Mouse (Mus musculus) cerebellum, adult 2 months (tissue): ENCODE results near the gene Cep68. TPM values are rescaled to one million over a fixed set of nuclear protein-coding genes. Genes with fewer than 3 reads are reported as not detected.

Experiments used
- DNase-seq, 2 experiments: peaks; one replicate each; pipeline ENCODE4 v3.0.0; 2021
- H3K27ac ChIP-seq: fragments of 200-500 bp; 2 replicates; pipeline ENCODE4 v1.5.1; 2012; ENCODE audit warnings: low read length, control low read depth, inconsistent platforms; ENCODE audit not compliant: insufficient read depth
- H3K27me3 ChIP-seq: fragments of 200-500 bp; 2 replicates; pipeline ENCODE4 v1.6.1; 2012; ENCODE audit warnings: inconsistent platforms, mild to moderate bottlenecking, low read length, moderate library complexity; ENCODE audit not compliant: control insufficient read depth, insufficient read depth
- H3K4me1 ChIP-seq: fragments of 200-500 bp; 2 replicates; pipeline ENCODE4 v1.6.1; 2011; ENCODE audit warnings: low read length; ENCODE audit not compliant: control insufficient read depth, insufficient read depth
- H3K4me3 ChIP-seq: fragments of 200-500 bp; replicated peaks from 2 replicates; pipeline ENCODE3; 2011; ENCODE audit warnings: mild to moderate bottlenecking, low read depth, low read length, control low read depth; ENCODE audit not compliant: insufficient read depth
- CTCF ChIP-seq: fragments of 200-500 bp; IDR thresholded peaks from 2 replicates; pipeline ENCODE4 v1.5.1; 2011; ENCODE audit warnings: low read depth, mild to moderate bottlenecking, control low read depth, low read length, moderate library complexity, borderline replicate concordance; ENCODE audit not compliant: insufficient read depth
- POLR2A ChIP-seq: fragments of 200-500 bp; IDR thresholded peaks from 2 replicates; pipeline ENCODE4 v1.6.1; 2011; ENCODE audit warnings: low read length, control low read depth, borderline replicate concordance; ENCODE audit not compliant: insufficient read depth
- WGBS: fragments of 180-500 bp; shearing (Covaris S2); methylation state at CpG from one replicate; pipeline ENCODE4 v1.1.7; 2018; 5-methylcytosine and 5-hydroxymethylcytosine counted together
- polyA plus RNA-seq: library from polyadenylated mRNA; depleted of rRNA; stranded (reverse); fragments of >200 nt; gene quantifications from 2 replicates; pipeline ENCODE4 v1.2.3, GENCODE M21; 2012

Cep68 gene
- polyA plus RNA-seq, 1 experiment = 12.9 TPM

DNA sequence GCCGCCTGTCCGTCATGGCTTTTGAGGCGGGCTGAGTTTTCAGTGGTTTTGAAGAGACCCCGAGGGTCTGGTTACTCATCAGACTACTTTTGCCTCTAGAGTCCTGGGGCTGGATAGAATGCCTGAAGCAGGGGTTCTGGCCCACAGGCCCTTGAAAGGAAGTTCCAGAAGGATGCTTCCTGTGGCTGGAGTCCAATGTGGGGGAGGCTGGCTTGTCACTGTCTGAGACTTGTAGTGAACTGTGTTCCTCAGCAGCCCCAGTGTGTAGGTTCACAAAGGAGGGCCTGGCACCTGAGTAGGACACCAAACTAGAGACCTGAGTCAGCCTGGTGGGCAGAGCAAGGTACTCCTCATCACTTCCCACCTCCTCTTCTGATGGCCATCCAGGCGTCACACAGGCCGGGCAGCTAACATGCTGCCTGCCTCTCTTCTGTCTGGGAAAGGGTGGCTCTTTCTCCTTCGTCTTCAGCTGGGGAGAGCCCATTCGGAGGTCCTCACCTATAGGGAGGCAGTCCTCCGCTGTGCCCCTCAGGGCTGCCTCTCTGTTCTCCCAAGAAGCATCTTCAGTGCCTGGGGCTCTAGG is 9.9 kb downstream of the Cep68 start:
- Histone ChIP-seq H3K27ac (no peak overlapping the region), H3K27me3 (no peaks in the 10 kb centered on the region), H3K4me3 (no peak overlapping the region), H3K4me1 (no peaks in the 10 kb centered on the region)
- TF ChIP-seq CTCF (no peak), POLR2A (no peak)
- no peak for DNase-seq
- 88% methylated on average over 9 of the region's 9 CpGs for WGBS

DNA sequence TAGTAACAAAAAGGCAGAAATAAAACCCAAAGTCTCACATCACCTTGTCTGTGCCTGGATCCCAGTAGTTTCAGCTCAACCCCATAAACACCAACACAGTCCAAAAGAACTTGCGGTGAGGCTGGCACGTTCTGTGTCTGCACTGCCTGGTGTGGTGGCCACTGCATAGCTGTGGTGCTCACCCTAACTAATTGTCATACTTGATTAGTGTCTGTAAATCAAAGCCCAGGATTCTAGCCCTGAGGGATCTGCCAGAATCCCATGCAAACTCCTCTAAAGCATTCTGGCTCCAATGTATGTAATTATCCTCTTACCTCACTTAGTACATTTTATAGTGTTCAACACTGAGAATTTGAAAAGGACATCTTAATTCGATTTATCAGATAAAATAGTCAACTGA is 11.3 kb downstream of the Cep68 start:
- Histone ChIP-seq H3K27ac (no peak overlapping the region), H3K4me1 (no peaks in the 10 kb centered on the region), H3K27me3 (no peaks in the 10 kb centered on the region), H3K4me3 (no peak overlapping the region)
- DNase-seq = no peak
- 79% methylated on average over 3 of the region's 3 CpGs for WGBS
- no peak for TF ChIP-seq POLR2A
- no peak for TF ChIP-seq CTCF

DNA sequence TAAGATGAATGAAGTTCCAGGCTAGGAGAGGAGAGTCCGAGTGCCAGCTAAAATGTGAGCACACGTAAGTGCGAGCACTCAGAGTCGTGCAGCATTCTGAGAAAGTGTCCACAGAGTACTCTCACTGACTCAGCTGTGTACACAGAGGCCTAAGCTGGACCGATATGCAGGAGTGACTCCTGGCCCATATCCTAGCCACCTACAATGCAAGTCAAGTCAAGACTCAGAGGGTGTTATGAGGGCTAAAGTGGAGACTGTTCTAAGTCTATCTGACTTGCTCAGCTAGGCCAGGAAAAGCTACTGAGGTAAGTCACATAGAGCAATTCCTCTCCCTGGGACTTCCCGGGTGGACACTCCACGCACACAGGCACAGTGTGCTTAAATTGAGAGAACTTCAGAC is 12.2 kb downstream of the Cep68 start:
- H3K27me3 ChIP-seq = no peaks in the 10 kb centered on the region
- DNase-seq = no peak
- no peak overlapping the region for H3K4me3 ChIP-seq
- WGBS = 90% methylated on average over 7 of the region's 7 CpGs
- no peaks in the 10 kb centered on the region for H3K4me1 ChIP-seq
- no peak for TF ChIP-seq POLR2A
- TF ChIP-seq CTCF = no peak
- H3K27ac ChIP-seq = no peak overlapping the region

DNA sequence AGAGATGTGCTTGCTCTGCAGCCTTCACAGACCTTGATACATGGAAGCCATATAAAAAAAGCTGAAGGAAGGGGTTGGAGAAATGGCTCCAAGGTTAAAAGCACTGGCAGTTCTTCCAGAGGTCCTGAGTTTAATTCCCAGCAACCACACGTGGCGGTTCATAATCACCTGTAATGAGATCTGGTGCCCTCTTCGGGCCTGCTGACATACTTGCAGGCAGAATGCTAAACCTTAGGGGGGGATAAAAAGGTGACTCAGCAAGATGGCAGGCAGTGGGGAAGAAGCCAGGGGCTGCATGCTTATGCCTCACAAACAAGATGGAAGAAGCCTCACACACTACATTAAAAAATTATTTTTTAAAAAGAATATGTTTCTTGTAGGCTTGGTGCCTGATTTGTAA is 15.0 kb downstream of the Cep68 start:
- Histone ChIP-seq H3K27ac (no peak overlapping the region), H3K4me1 (no peaks in the 10 kb centered on the region), H3K27me3 (no peaks in the 10 kb centered on the region), H3K4me3 (no peak overlapping the region)
- no peak for DNase-seq
- TF ChIP-seq CTCF (0 out of 2 replicates have a peak, but pooled peaks have one; percentile 3), POLR2A (no peak)
- WGBS = 53% methylated on average over 3 of the region's 3 CpGs

DNA sequence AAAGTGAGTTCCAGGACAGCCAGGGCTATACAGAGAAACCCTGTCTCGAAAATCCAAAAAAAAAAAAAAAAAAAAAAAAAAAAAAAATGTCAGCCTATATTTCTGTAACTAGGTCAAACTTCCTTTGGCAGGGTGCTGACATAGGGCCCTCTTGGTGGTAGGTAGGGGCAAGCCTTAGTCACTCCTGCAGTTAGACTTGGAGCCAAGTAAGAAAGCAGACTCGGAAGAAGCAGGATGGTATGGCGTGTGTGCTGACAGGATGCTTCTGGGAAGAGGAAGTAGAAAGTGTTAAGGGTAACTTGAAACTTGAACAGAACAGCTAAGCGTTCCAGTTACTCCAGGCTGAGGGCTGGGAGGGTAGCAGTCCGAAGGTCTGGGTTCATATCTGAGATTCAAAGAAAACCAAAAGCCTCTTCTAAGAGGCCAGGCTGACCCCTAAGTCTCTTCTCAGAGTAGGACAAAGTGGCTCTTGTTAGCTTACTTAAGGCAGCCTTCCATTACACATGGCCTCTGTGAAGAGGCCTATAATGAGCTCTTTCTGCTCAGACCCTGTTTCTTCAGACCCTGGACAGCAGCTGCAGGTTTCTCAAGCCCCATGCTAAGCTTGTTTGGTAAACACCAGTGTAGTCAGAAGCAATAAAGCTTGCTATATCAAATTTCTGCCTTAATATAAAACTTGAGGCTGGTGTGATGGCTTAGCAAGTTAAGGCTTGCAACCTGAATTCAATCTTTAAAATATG is 17.0 kb downstream of the Cep68 start:
- 79% methylated on average over 5 of the region's 5 CpGs for WGBS
- Histone ChIP-seq H3K27ac (no peak overlapping the region), H3K27me3 (no peaks in the 10 kb centered on the region), H3K4me1 (no peaks in the 10 kb centered on the region), H3K4me3 (no peak overlapping the region)
- DNase-seq = no peak
- TF ChIP-seq CTCF (no peak), POLR2A (no peak)

DNA sequence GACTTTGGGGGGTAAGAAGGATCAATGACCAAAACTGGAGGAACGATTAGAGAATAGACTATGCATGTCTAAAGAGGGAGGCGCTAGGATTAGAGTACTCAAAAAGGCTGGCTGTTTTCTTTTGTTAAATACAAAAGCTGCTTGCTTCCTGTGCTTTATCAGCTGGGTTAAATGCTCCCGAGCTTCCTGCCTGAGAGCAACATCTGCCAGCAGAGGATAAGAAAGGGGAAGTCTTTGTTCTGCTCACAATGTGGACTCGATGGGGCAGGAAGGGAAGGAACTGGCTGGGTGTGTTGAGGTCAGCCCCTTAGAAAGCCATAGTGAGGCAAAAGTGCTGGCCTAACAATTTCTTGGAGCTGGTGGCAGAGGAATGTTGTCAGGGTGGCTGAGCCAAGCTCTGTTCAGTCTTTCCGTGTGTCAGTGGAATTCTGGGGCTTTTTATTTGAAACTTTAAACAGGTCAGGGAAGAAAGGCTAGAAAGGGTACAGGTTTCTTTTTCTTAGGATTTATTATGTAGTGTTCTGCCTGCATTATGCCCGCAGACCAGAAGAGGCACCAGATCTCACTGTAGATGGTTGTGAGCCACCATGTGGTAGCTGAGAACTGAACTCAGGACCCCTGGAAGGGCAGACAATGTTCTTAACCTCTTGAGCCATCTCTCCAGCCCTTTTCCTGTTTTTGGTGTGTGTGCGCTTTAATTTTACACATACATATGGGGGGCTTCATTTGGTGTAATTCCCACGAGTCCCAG is 17.9 kb downstream of the Cep68 start:
- TF ChIP-seq POLR2A (no peak), CTCF (no peak)
- no peak for DNase-seq
- Histone ChIP-seq H3K4me1 (no peaks in the 10 kb centered on the region), H3K27me3 (no peaks in the 10 kb centered on the region), H3K4me3 (no peak overlapping the region), H3K27ac (no peak overlapping the region)
- 47% methylated on average over 8 of the region's 8 CpGs for WGBS

DNA sequence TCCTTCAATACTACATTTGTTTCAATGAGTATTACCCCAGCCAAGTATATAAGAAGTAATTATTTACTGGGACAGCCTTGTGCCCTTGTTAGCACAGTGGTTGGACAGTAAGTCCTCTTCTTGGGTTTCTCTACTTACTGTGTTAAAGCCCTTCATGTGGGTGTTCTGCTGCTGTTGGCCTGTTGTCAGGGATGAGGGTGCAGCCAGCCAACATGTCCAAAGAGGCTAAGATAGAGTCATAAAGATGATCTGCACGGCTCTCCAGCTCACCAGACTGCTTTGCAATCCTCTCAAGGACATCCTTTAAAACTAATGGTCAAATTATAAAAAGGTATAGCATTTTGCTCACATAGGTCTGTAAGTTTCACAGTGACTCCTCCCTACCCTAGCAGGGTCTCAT is 18.9 kb downstream of the Cep68 start:
- Histone ChIP-seq H3K4me3 (no peak overlapping the region), H3K27me3 (no peaks in the 10 kb centered on the region), H3K4me1 (no peaks in the 10 kb centered on the region; the same call in 1 of the 2 replicates), H3K27ac (no peak overlapping the region)
- DNase-seq = no peak
- TF ChIP-seq CTCF (no peak), POLR2A (no peak)
- WGBS = 33% methylated on average over 1 of the region's 1 CpGs

DNA sequence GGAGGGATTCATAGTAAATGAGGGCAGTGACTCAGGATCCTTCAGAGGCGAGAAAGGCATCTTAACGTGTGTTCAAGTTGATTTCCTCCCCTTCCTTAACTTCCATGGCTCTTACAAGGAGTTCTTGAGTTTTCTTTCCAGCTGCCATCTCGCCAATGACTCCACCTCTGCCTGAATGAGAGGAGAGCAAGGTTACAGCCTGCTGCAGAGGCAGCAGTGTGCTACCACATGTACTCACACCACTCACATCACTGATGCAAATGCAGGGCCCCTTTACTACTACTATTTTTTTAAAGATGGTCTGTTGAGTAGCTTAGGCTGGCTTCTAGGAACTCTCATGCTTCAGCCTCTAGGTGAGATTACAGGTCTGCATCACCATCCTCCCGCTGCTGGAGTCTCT is 19.9 kb downstream of the Cep68 start:
- TF ChIP-seq POLR2A (no peak), CTCF (no peak)
- no peaks in the 10 kb centered on the region for H3K27me3 ChIP-seq
- DNase-seq = no peak
- no peaks in the 10 kb centered on the region; the same call in 1 of the 2 replicates for H3K4me1 ChIP-seq
- 84% methylated on average over 4 of the region's 4 CpGs for WGBS
- H3K27ac ChIP-seq = no peak overlapping the region
- H3K4me3 ChIP-seq = no peak overlapping the region
